Comparison of ENCODE assay signal across 8 mouse cellular contexts in the genomic region with DNA sequence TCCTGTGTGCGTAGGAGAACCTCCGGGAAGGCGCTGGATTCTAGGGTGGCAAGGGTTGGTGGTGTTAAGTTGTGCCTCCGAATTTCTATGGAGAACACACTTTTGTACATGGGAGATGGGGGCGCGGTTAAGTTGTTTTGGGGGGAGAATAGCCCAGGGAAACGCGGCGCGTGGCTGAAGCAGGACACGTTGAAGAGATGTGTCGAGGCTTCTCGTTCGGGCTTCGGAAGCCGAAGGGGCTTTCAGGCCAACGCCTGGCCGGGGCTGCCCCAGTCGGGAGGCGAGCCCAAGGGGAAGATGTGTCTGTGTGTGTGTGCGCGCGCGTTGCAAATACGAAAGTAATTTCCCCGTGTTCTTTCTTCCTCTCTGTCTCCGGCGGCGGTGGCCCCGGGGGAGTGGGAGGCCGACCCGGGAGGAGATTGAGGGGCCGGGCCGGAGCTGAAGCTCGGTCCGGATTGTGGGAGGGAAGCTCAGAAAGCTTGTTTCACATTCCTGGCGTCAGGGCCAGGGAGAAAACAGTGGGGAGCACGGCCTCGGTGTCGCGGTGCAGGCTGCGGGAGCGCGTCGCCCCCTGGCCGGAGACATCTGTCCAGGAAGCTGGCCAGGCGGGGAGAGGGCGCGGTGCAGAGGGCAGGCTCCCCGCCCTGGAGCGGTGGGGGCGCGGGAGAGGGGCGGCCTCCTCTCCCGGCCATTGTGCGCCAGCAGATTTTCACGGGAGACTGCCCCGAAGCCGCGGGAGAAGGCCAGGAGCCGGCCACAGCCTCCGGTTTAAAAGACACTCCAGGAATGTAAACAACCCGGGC. TPM values are rescaled to one million over a fixed set of nuclear protein-coding genes. Genes with fewer than 3 reads are reported as not detected.
DNase-seq lines count a peak whose midpoint lies in the region; ATAC-seq lines count a peak whose summit lies in the region.

No protein-coding gene starts in this region.

- H3K27ac ChIP-seq in embryonic facial prominence, embryonic 10.5 days (replicated peaks): peak overlapping the region; percentile 99
- H3K27ac ChIP-seq in heart, embryonic 12.5 days (ENCODE audit: poor library complexity, severe bottlenecking): peak overlapping the region; percentile 99
- H3K27ac ChIP-seq in kidney, embryonic 15.5 days: peak overlapping the region; percentile 100

- ATAC-seq in heart, embryonic 12.5 days (ENCODE audit: insufficient number of reproducible peaks, low FRiP score): no peak
- ATAC-seq in kidney, embryonic 15.5 days (replicated peaks; ENCODE audit: low FRiP score): peak; percentile 12; the same call in 1 of the 2 replicates

- H3K27me3 ChIP-seq in embryonic facial prominence, embryonic 10.5 days (replicated peaks; ENCODE audit: low read depth, poor library complexity, severe bottlenecking): peaks cover 4% of the 10 kb centered on the region
- no peaks in the 10 kb centered on the region for H3K27me3 ChIP-seq in heart, embryonic 12.5 days (replicated peaks)
- H3K27me3 ChIP-seq in kidney, embryonic 15.5 days: no peaks in the 10 kb centered on the region

- peak overlapping the region; percentile 97 for H3K4me3 ChIP-seq in embryonic facial prominence, embryonic 10.5 days
- H3K4me3 ChIP-seq in heart, embryonic 12.5 days: peak overlapping the region; percentile 79
- H3K4me3 ChIP-seq in kidney, embryonic 15.5 days (replicated peaks): peak overlapping the region; percentile 99

- H3K4me1 ChIP-seq in embryonic facial prominence, embryonic 10.5 days: peaks cover 85% of the 10 kb centered on the region
- peaks cover 65% of the 10 kb centered on the region for H3K4me1 ChIP-seq in heart, embryonic 12.5 days (replicated peaks)
- peaks cover 73% of the 10 kb centered on the region for H3K4me1 ChIP-seq in kidney, embryonic 15.5 days

- DNase-seq in 3134 (ENCODE audit: extremely low read depth, insufficient read length, low spot score) (peak; percentile 66), R1 (ENCODE audit: low read depth, low spot score) (peak; percentile 53)
- DNase-seq in embryonic facial prominence, embryonic 10.5 days (ENCODE audit: low spot score): peak; percentile 72
- DNase-seq in lung, postnatal 25 days (ENCODE audit: low spot score): peak; percentile 55
- peak; percentile 75 for DNase-seq in retina, embryonic 14.5 days (ENCODE audit: low spot score)
- DNase-seq in yolk sac, embryonic 10.5 days (ENCODE audit: low spot score): peak; percentile 77

- peak overlapping the region; percentile 98 for H3K9ac ChIP-seq in heart, embryonic 12.5 days
- peak overlapping the region; percentile 99 for H3K9ac ChIP-seq in kidney, embryonic 15.5 days

- no peaks in the 10 kb centered on the region for H3K36me3 ChIP-seq in embryonic facial prominence, embryonic 10.5 days (replicated peaks)
- no peaks in the 10 kb centered on the region for H3K36me3 ChIP-seq in heart, embryonic 12.5 days
- H3K36me3 ChIP-seq in kidney, embryonic 15.5 days: no peaks in the 10 kb centered on the region

- under 1% methylated on average over 63 of the region's 63 CpGs for WGBS in embryonic facial prominence, embryonic 10.5 days
- under 1% methylated on average over 63 of the region's 63 CpGs for WGBS in heart, embryonic 12.5 days
- WGBS in kidney, embryonic 15.5 days: under 1% methylated on average over 61 of the region's 63 CpGs

- no peaks in the 10 kb centered on the region for H3K9me3 ChIP-seq in embryonic facial prominence, embryonic 10.5 days
- H3K9me3 ChIP-seq in heart, embryonic 12.5 days (replicated peaks): no peaks in the 10 kb centered on the region
- no peaks in the 10 kb centered on the region for H3K9me3 ChIP-seq in kidney, embryonic 15.5 days (replicated peaks)

- H3K4me2 ChIP-seq in heart, embryonic 12.5 days: peak overlapping the region; percentile 91
- H3K4me2 ChIP-seq in kidney, embryonic 15.5 days: peak overlapping the region; percentile 89

RNA-seq across cellular contexts. Expression of gene Zmiz1, which starts 1.2 kb away (rescaled TPM):
- polyA plus RNA-seq in embryonic facial prominence, embryonic 10.5 days (2016; fragmentation: Nextera tagmentation; extraction: Ambion mirVana): 42.8 and 45.6 TPM in 2 replicates
- polyA plus RNA-seq in heart, embryonic 12.5 days (2016; fragmentation: Nextera tagmentation; extraction: Ambion mirVana): 34.2 and 41.4 TPM in 2 replicates
- polyA plus RNA-seq in kidney, embryonic 15.5 days (2015; fragmentation: Nextera tagmentation; extraction: Ambion mirVana): 41.8 and 47.3 TPM in 2 replicates
